Mouse (Mus musculus): ENCODE measurements around the gene Irak1. TPM values are rescaled to one million over a fixed set of nuclear protein-coding genes. Genes with fewer than 3 reads are reported as not detected.

The Irak1 gene
- polyA plus RNA-seq, 1 experiment, result 33.9 TPM

- H3ac ChIP-seq (ENCODE audit: control insufficient read depth, insufficient read length, low read depth), result no peak overlapping the region
- H3K36me3 ChIP-seq (ENCODE audit: control insufficient read depth, insufficient read depth), result no peaks in the 10 kb centered on the region
- no peak for TF ChIP-seq MYOG (IDR thresholded peaks at IDR 0.05; ENCODE audit: control insufficient read depth, extremely low read depth, insufficient read length)
- TF ChIP-seq CEBPB (IDR thresholded peaks at IDR 0.05; ENCODE audit: low read depth), result no peak
- TF ChIP-seq MAX (IDR thresholded peaks at IDR 0.05), result no peak
- no peak for TF ChIP-seq CTCF (IDR thresholded peaks at IDR 0.05; ENCODE audit: control insufficient read depth, insufficient read depth, insufficient read length)
- TF ChIP-seq USF1 (IDR thresholded peaks at IDR 0.05; ENCODE audit: low read depth), result no peak
- no peak for TF ChIP-seq FOSL1 (IDR thresholded peaks at IDR 0.05; ENCODE audit: insufficient read depth, low read length, poor library complexity, severe bottlenecking)
- no peak for TF ChIP-seq MYOD1 (IDR thresholded peaks at IDR 0.05; ENCODE audit: control insufficient read depth, insufficient read length, low read depth)
- H3K79me2 ChIP-seq (ENCODE audit: control insufficient read depth, insufficient read depth), result peaks cover 20% of the 10 kb centered on the region
- H3K79me3 ChIP-seq (ENCODE audit: low read depth), result peaks cover 12% of the 10 kb centered on the region
- no peaks in the 10 kb centered on the region for H3K27me3 ChIP-seq (ENCODE audit: control insufficient read depth, insufficient read depth, insufficient read length)
- H3K4me3 ChIP-seq (ENCODE audit: insufficient read depth, poor library complexity, severe bottlenecking), result no peak overlapping the region
These were observed 54.0 kb downstream of the Irak1 start for GRCm38 (mm10) chrX:73969729-73970128.

- no peak for TF ChIP-seq CTCF (IDR thresholded peaks at IDR 0.05; ENCODE audit: control insufficient read depth, insufficient read depth, insufficient read length)
- no peak for TF ChIP-seq FOSL1 (IDR thresholded peaks at IDR 0.05; ENCODE audit: insufficient read depth, low read length, poor library complexity, severe bottlenecking)
- TF ChIP-seq MYOG (IDR thresholded peaks at IDR 0.05; ENCODE audit: control insufficient read depth, extremely low read depth, insufficient read length), result no peak
- TF ChIP-seq USF1 (IDR thresholded peaks at IDR 0.05; ENCODE audit: low read depth), result no peak
- TF ChIP-seq CEBPB (IDR thresholded peaks at IDR 0.05; ENCODE audit: low read depth), result no peak
- TF ChIP-seq MYOD1 (IDR thresholded peaks at IDR 0.05; ENCODE audit: control insufficient read depth, insufficient read length, low read depth), result no peak
- TF ChIP-seq MAX (IDR thresholded peaks at IDR 0.05), result no peak
- peaks cover 17% of the 10 kb centered on the region for H3K79me3 ChIP-seq (ENCODE audit: low read depth)
- H3K36me3 ChIP-seq (ENCODE audit: control insufficient read depth, insufficient read depth), result peaks cover 4% of the 10 kb centered on the region
- H3K4me3 ChIP-seq (ENCODE audit: insufficient read depth, poor library complexity, severe bottlenecking), result no peak overlapping the region
- H3K79me2 ChIP-seq (ENCODE audit: control insufficient read depth, insufficient read depth), result peaks cover 25% of the 10 kb centered on the region
- H3K27me3 ChIP-seq (ENCODE audit: control insufficient read depth, insufficient read depth, insufficient read length), result no peaks in the 10 kb centered on the region
- H3ac ChIP-seq (ENCODE audit: control insufficient read depth, insufficient read length, low read depth), result no peak overlapping the region
These were observed 54.6 kb downstream of the Irak1 start for GRCm38 (mm10) chrX:73969167-73969566.

GRCm38 (mm10) chrX:73967177-73968075 is 56.3 kb downstream of the Irak1 start:
- TF ChIP-seq FOSL1 (IDR thresholded peaks at IDR 0.05; ENCODE audit: insufficient read depth, low read length, poor library complexity, severe bottlenecking), result no peak
- no peak for TF ChIP-seq MYOD1 (IDR thresholded peaks at IDR 0.05; ENCODE audit: control insufficient read depth, insufficient read length, low read depth)
- no peak for TF ChIP-seq USF1 (IDR thresholded peaks at IDR 0.05; ENCODE audit: low read depth)
- peak; percentile 44 for TF ChIP-seq MAX (IDR thresholded peaks at IDR 0.05)
- H3K4me3 ChIP-seq (ENCODE audit: insufficient read depth, poor library complexity, severe bottlenecking), result peak overlapping the region; percentile 26
- peaks cover 33% of the 10 kb centered on the region for H3K79me3 ChIP-seq (ENCODE audit: low read depth)
- peak overlapping the region; percentile 80 for H3ac ChIP-seq (ENCODE audit: control insufficient read depth, insufficient read length, low read depth)
- peaks cover 43% of the 10 kb centered on the region for H3K79me2 ChIP-seq (ENCODE audit: control insufficient read depth, insufficient read depth)
- peaks cover 16% of the 10 kb centered on the region for H3K36me3 ChIP-seq (ENCODE audit: control insufficient read depth, insufficient read depth)
- no peaks in the 10 kb centered on the region for H3K27me3 ChIP-seq (ENCODE audit: control insufficient read depth, insufficient read depth, insufficient read length)

- Histone ChIP-seq H3K79me3 (ENCODE audit: low read depth) (peaks cover 42% of the 10 kb centered on the region), H3K27me3 (ENCODE audit: control insufficient read depth, insufficient read depth, insufficient read length) (no peaks in the 10 kb centered on the region), H3ac (ENCODE audit: control insufficient read depth, insufficient read length, low read depth) (peak within 1 kb of the TSS; percentile 98), H3K79me2 (ENCODE audit: control insufficient read depth, insufficient read depth) (peaks cover 52% of the 10 kb centered on the region), H3K36me3 (ENCODE audit: control insufficient read depth, insufficient read depth) (peaks cover 22% of the 10 kb centered on the region), H3K4me3 (ENCODE audit: insufficient read depth, poor library complexity, severe bottlenecking) (peak within 1 kb of the TSS; percentile 61)
- TF ChIP-seq CEBPB (IDR thresholded peaks at IDR 0.05; ENCODE audit: low read depth) (no peak), CTCF (IDR thresholded peaks at IDR 0.05; ENCODE audit: control insufficient read depth, insufficient read depth, insufficient read length) (no peak), MYOD1 (IDR thresholded peaks at IDR 0.05; ENCODE audit: control insufficient read depth, insufficient read length, low read depth) (no peak), MYOG (IDR thresholded peaks at IDR 0.05; ENCODE audit: control insufficient read depth, extremely low read depth, insufficient read length) (no peak), MAX (IDR thresholded peaks at IDR 0.05) (no peak), FOSL1 (IDR thresholded peaks at IDR 0.05; ENCODE audit: insufficient read depth, low read length, poor library complexity, severe bottlenecking) (no peak), USF1 (IDR thresholded peaks at IDR 0.05; ENCODE audit: low read depth) (no peak)
These were observed 57.2 kb downstream of the Irak1 start, which contains the start of gene Hcfc1 for GRCm38 (mm10) chrX:73966248-73967176. Gene Hcfc1 (minus strand): TSS chrX:73966357.

- TF ChIP-seq CTCF (IDR thresholded peaks at IDR 0.05; ENCODE audit: control insufficient read depth, insufficient read depth, insufficient read length) (no peak), USF1 (IDR thresholded peaks at IDR 0.05; ENCODE audit: low read depth) (no peak), FOSL1 (IDR thresholded peaks at IDR 0.05; ENCODE audit: insufficient read depth, low read length, poor library complexity, severe bottlenecking) (no peak), MYOG (IDR thresholded peaks at IDR 0.05; ENCODE audit: control insufficient read depth, extremely low read depth, insufficient read length) (no peak), MYOD1 (IDR thresholded peaks at IDR 0.05; ENCODE audit: control insufficient read depth, insufficient read length, low read depth) (no peak), CEBPB (IDR thresholded peaks at IDR 0.05; ENCODE audit: low read depth) (no peak), MAX (IDR thresholded peaks at IDR 0.05) (no peak)
- H3K27me3 ChIP-seq (ENCODE audit: control insufficient read depth, insufficient read depth, insufficient read length), result no peaks in the 10 kb centered on the region
- H3ac ChIP-seq (ENCODE audit: control insufficient read depth, insufficient read length, low read depth), result peak overlapping the region; percentile 93
- peak overlapping the region; percentile 61 for H3K4me3 ChIP-seq (ENCODE audit: insufficient read depth, poor library complexity, severe bottlenecking)
- H3K79me3 ChIP-seq (ENCODE audit: low read depth), result peaks cover 53% of the 10 kb centered on the region
- peaks cover 64% of the 10 kb centered on the region for H3K79me2 ChIP-seq (ENCODE audit: control insufficient read depth, insufficient read depth)
- H3K36me3 ChIP-seq (ENCODE audit: control insufficient read depth, insufficient read depth), result peaks cover 34% of the 10 kb centered on the region
These were observed 58.4 kb downstream of the Irak1 start for GRCm38 (mm10) chrX:73965307-73965706.
